Mouse (Mus musculus) heart, postnatal 0 days (tissue): ENCODE data around the gene Fgfr2. TPM values are rescaled to one million over a fixed set of nuclear protein-coding genes. Genes with fewer than 3 reads are reported as not detected.

Source experiments
- ATAC-seq: fragments of 200-750 bp; cut with Nextera tagmentation; 2 replicates; pipeline ENCODE4 v1.8.0; 2017; ENCODE audit warnings: low read depth, moderate number of reproducible peaks, moderate library complexity; ENCODE audit not compliant: insufficient read depth
- DNase-seq: peaks from one replicate; pipeline ENCODE4 v3.0.0-alpha.2; 2016; ENCODE audit warnings: low spot score
- H3K27ac ChIP-seq: fragments of 300-500 bp; sonication (generic); 2 replicates; pipeline ENCODE4 v1.5.1; 2014; ENCODE audit warnings: low read depth, mild to moderate bottlenecking
- H3K27me3 ChIP-seq: fragments of 300-500 bp; sonication (generic); 2 replicates; pipeline ENCODE4 v1.6.1; 2014; ENCODE audit warnings: low read length, mixed read lengths; ENCODE audit not compliant: control insufficient read depth, insufficient read depth
- H3K36me3 ChIP-seq: fragments of 300-500 bp; sonication (generic); replicated peaks from 2 replicates; pipeline ENCODE4 v1.6.1; 2014; ENCODE audit warnings: low read length, mixed read lengths; ENCODE audit not compliant: control insufficient read depth, insufficient read depth
- H3K4me1 ChIP-seq: fragments of 300-500 bp; sonication (generic); 2 replicates; pipeline ENCODE4 v1.6.1; 2014; ENCODE audit warnings: antibody characterized with exemption; ENCODE audit not compliant: control insufficient read depth, insufficient read depth
- H3K4me2 ChIP-seq: fragments of 300-500 bp; sonication (generic); 2 replicates; pipeline ENCODE4 v1.6.1; 2014; ENCODE audit warnings: low read depth, mild to moderate bottlenecking, low read length, moderate library complexity
- H3K4me3 ChIP-seq: fragments of 300-500 bp; sonication (generic); 2 replicates; pipeline ENCODE4 v1.5.1; 2014; ENCODE audit warnings: low read depth, low read length
- H3K9ac ChIP-seq: fragments of 300-500 bp; sonication (generic); replicated peaks from 2 replicates; pipeline ENCODE4 v1.6.1; 2014; ENCODE audit warnings: low read depth, low read length, mixed read lengths
- H3K9me3 ChIP-seq: fragments of 300-500 bp; sonication (generic); replicated peaks from 2 replicates; pipeline ENCODE4 v1.6.1; 2016; ENCODE audit warnings: low read length; ENCODE audit not compliant: control insufficient read depth
- CTCF ChIP-seq: IDR thresholded peaks from 2 replicates; pipeline ENCODE4 v1.5.1; 2016; ENCODE audit warnings: antibody characterized with exemption, control low read depth, low read depth
- EP300 ChIP-seq: IDR thresholded peaks from 2 replicates; pipeline ENCODE4 v1.6.1; 2016; ENCODE audit warnings: antibody characterized with exemption, low read depth
- WGBS: fragments of 180-500 bp; shearing (Covaris S2); extraction: QIAGEN DNeasy Blood & Tissue Kit; methylation state at CpG from one replicate; pipeline ENCODE4 v1.1.7; 2014; 5-methylcytosine and 5-hydroxymethylcytosine counted together
- polyA plus RNA-seq: library from polyadenylated mRNA; unstranded; fragments of >200 nt; fragmentation: Nextera tagmentation; extraction: Ambion mirVana; gene quantifications from 2 replicates; pipeline ENCODE4 v1.2.1, GENCODE M21; 2015
- total RNA-seq: library from RNA; depleted of rRNA; stranded (reverse); fragments of >200 nt; gene quantifications from 2 replicates; pipeline ENCODE4 v1.2.3, GENCODE M21; 2014; ENCODE audit warnings: low replicate concordance

Gene Fgfr2
- total and polyA plus RNA-seq, 2 experiments from 2014 or later, result 3.8 to 11.5 TPM

DNA sequence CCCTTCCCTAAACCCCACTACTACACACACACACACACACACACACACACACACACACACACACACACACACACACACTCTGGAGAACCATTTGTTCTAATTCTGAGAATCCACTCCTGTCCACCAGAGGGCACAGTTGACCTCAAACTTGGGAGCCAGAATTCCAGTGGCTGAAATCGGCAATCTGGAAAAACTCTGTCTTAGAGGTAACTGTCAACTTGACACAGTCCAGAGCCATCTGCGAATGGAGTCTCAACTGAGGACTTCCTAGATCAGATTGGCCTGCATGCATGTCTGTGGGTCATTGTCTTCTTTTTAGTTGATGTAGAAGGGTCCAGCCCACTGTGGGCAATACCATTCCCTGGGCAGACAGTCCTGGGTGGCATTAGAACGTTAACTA, 2295.7 kb downstream of the Fgfr2 start:
- Histone ChIP-seq H3K9me3 (no peaks in the 10 kb centered on the region), H3K4me3 (no peak overlapping the region), H3K27me3 (no peaks in the 10 kb centered on the region), H3K36me3 (no peaks in the 10 kb centered on the region), H3K4me1 (0 out of 2 replicates have a peak, but pooled peaks cover 10% of the 10 kb centered on the region), H3K27ac (no peak overlapping the region), H3K9ac (no peak overlapping the region), H3K4me2 (no peak overlapping the region)
- DNase-seq (peak; percentile 42), ATAC-seq (peak; percentile 50)
- TF ChIP-seq CTCF (peak; percentile 79), EP300 (no peak)
- 28% methylated on average over 3 of the region's 3 CpGs for WGBS

DNA sequence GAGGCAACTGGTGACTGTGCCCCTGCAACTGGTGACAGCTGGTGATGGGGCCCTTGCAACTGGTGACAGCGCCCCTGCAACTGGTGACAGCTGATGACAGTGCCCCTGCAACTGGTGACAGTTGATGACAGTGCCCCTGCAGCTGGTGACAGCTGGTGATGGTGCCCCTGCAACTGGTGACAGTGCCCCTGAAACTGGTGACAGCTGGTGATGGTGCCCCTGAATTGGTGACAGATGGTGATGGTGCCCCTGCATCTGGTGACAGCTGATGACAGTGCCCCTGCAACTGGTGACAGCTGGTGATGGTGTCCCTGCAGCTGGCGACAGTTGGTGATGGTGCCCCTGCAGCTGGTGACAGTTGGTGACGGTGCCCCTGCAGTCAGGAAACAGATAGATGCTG, 2296.8 kb downstream of the Fgfr2 start:
- Histone ChIP-seq H3K9ac (no peak overlapping the region), H3K9me3 (no peaks in the 10 kb centered on the region), H3K27ac (no peak overlapping the region), H3K4me3 (no peak overlapping the region), H3K27me3 (no peaks in the 10 kb centered on the region), H3K4me2 (no peak overlapping the region), H3K4me1 (0 out of 2 replicates have a peak, but pooled peaks cover 10% of the 10 kb centered on the region), H3K36me3 (no peaks in the 10 kb centered on the region)
- TF ChIP-seq CTCF, result no peak
- TF ChIP-seq EP300, result no peak
- WGBS, result 69% methylated on average over 3 of the region's 3 CpGs
- ATAC-seq (no peak; the same call in 1 of the 2 replicates), DNase-seq (no peak)

DNA sequence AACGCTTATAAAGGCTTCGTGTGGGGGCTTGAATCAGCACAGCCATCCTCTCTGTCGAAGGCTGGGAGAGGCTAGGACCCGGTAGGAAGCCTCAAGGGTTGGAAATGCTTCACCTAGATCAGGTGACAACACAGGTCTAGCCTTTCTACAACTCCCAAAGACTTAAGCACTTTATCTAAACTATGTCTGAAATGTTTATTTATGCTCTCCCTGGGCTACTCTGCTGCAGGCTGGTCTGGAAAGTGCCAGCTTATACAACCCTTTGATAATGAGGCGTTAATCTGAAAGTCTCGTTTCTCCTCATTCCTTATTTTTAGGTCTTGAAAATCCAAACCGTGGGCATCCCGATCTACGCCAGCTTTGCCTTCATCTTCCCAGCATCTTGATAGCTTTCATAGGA, 2299.2 kb downstream of the Fgfr2 start:
- DNase-seq (peak; percentile 33), ATAC-seq (no peak)
- WGBS, result 28% methylated on average over 9 of the region's 9 CpGs
- Histone ChIP-seq H3K27ac (no peak overlapping the region), H3K4me1 (peaks cover 20% of the 10 kb centered on the region), H3K27me3 (no peaks in the 10 kb centered on the region), H3K36me3 (no peaks in the 10 kb centered on the region), H3K9ac (no peak overlapping the region), H3K9me3 (no peaks in the 10 kb centered on the region), H3K4me3 (no peak overlapping the region), H3K4me2 (no peak overlapping the region)
- TF ChIP-seq CTCF, result no peak
- TF ChIP-seq EP300, result no peak

DNA sequence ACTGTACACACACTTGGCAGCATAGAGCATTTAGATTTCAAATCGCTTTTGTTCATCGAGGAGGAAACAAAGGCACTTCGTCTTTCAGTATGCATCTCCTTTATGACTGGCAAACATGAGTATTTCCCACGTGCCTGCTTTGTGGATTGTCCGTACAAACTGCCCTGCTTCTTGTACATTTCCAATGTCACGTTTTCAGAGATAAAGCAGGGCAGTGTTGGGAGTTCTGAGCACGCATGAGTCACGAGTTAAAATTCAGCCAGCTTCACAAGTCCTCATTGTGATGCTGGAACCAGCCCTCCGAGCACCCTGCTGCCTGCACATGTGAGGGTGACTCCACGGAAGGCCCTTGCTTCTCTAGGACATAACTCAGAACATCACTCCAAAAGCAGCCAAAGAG, 2303.5 kb downstream of the Fgfr2 start:
- H3K4me3 ChIP-seq, result no peak overlapping the region
- 31% methylated on average over 10 of the region's 10 CpGs for WGBS
- no peak overlapping the region for H3K27ac ChIP-seq

DNA sequence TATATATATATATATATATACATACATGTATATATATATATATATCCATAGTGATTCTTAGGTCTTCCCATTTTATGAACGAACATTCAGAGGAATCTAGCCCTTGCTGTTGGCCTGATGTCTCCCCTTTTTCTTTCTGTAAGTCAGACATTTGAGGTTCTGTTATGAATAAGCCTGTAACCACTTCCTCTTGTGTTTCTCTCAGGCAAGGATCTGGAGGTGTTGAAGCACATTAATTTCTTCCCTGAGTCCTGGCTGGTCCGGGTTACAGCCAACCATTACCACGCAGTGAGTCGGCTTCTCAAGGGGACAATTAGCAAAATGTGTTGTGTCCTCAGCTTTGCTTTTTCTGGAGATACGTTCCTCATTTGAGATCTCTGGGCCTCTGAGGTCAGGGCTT, 2304.3 kb downstream of the Fgfr2 start:
- ATAC-seq, result no peak
- Histone ChIP-seq H3K36me3 (no peaks in the 10 kb centered on the region), H3K9ac (no peak overlapping the region), H3K9me3 (no peaks in the 10 kb centered on the region), H3K4me2 (no peak overlapping the region), H3K27ac (no peak overlapping the region), H3K4me1 (peaks cover 13% of the 10 kb centered on the region), H3K4me3 (no peak overlapping the region), H3K27me3 (no peaks in the 10 kb centered on the region)
- WGBS, result 48% methylated on average over 5 of the region's 5 CpGs
- no peak for DNase-seq
- TF ChIP-seq CTCF, result no peak
- TF ChIP-seq EP300, result no peak

More for the DNA sequence above, 2303.5 kb downstream of the Fgfr2 start:
- ATAC-seq, result no peak
- peaks cover 21% of the 10 kb centered on the region for H3K4me1 ChIP-seq
- DNase-seq, result peak; percentile 24
- TF ChIP-seq EP300 (no peak), CTCF (no peak)
- H3K36me3 ChIP-seq, result no peaks in the 10 kb centered on the region
- H3K9ac ChIP-seq, result no peak overlapping the region
- H3K9me3 ChIP-seq, result no peaks in the 10 kb centered on the region
- no peaks in the 10 kb centered on the region for H3K27me3 ChIP-seq
- H3K4me2 ChIP-seq, result no peak overlapping the region

DNA sequence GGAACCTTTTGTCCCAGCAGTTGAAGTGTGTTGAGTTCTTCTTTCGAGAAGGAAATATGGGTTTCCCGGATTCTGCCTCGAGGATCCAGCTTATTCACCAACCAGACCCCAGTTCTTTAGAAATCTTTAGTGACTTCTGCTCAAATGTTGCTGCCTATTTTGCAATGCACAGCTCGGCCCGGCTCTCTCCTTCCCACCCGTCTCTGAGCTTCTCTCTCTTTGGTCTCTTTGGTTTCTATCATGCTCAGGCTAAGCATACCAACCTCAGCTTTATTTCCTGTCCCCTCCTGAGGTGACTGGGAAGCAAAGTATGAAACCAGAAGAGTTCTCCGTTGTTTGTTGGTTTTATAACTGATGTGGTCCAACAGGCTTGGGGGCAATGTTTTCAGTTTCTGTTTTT, 2306.9 kb downstream of the Fgfr2 start:
- H3K4me1 ChIP-seq, result peaks cover 12% of the 10 kb centered on the region
- no peaks in the 10 kb centered on the region for H3K36me3 ChIP-seq
- no peaks in the 10 kb centered on the region for H3K27me3 ChIP-seq
- H3K4me2 ChIP-seq, result no peak overlapping the region
- no peak overlapping the region for H3K27ac ChIP-seq
- H3K4me3 ChIP-seq, result no peak overlapping the region
- H3K9ac ChIP-seq, result no peak overlapping the region
- no peak for ATAC-seq
- no peak for TF ChIP-seq EP300
- TF ChIP-seq CTCF, result no peak
- no peak for DNase-seq
- 78% methylated on average over 7 of the region's 7 CpGs for WGBS
- H3K9me3 ChIP-seq, result no peaks in the 10 kb centered on the region
